Mouse (Mus musculus): ENCODE results near the gene H2al1j.
"Not testable (repeated sequence)": the region's sequence is repeated elsewhere in the genome, so short reads cannot be mapped to it uniquely, and the experiment has no call there.

DNA sequence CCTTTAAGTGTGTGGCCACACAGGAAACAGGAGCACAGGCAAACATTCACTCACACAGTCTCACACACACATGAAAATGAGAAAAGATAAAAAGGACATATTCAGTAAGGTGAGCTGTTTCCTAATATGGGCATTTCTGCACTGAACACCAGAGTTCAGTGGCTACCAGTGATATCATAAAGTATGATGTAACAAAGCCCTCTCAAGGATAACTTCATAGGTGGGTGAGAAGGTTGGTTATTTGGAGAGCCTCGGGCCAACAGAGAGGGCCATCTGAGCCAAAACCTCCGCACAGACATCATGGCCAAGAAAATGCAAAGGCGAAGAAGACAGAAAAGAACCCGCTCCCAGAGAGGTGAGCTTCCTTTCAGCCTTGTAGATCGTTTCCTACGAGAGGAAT, 6.4 kb upstream of the H2al1j start, which contains the start of gene H2al1h:
- TF ChIP-seq CTCF, EP300 (IDR thresholded peaks at IDR 0.05; ENCODE audit: low read depth): not testable (repeated sequence)

Measured in liver, postnatal 0 days (tissue).